Mouse (Mus musculus) forebrain, embryonic 15.5 days (tissue): ENCODE results near the gene Tmem120b. TPM values are rescaled to one million over a fixed set of nuclear protein-coding genes. Genes with fewer than 3 reads are reported as not detected.

Experiments used
- ATAC-seq: fragments of 200-750 bp; cut with Nextera tagmentation; replicated peaks from 2 replicates; pipeline ENCODE4 v1.8.0; 2017; ENCODE audit warnings: mild to moderate bottlenecking, moderate TSS enrichment, moderate library complexity
- H3K27ac ChIP-seq: fragments of 300-500 bp; sonication (generic); replicated peaks from 2 replicates; pipeline ENCODE4 v1.5.1; 2015; ENCODE audit warnings: mild to moderate bottlenecking, inconsistent platforms
- H3K27me3 ChIP-seq: fragments of 300-500 bp; sonication (generic); 2 replicates; pipeline ENCODE4 v1.6.1; 2015; ENCODE audit warnings: inconsistent platforms
- H3K36me3 ChIP-seq: fragments of 300-500 bp; sonication (generic); 2 replicates; pipeline ENCODE4 v1.6.1; 2015; ENCODE audit warnings: mild to moderate bottlenecking, inconsistent platforms
- H3K4me1 ChIP-seq: fragments of 300-500 bp; sonication (generic); 2 replicates; pipeline ENCODE4 v1.6.1; 2015; ENCODE audit warnings: inconsistent platforms
- H3K4me2 ChIP-seq: fragments of 300-500 bp; sonication (generic); replicated peaks from 2 replicates; pipeline ENCODE4 v1.6.1; 2015; ENCODE audit warnings: mild to moderate bottlenecking, inconsistent platforms
- H3K4me3 ChIP-seq: fragments of 300-500 bp; sonication (generic); 2 replicates; pipeline ENCODE4 v1.5.1; 2015; ENCODE audit warnings: mild to moderate bottlenecking, inconsistent platforms
- H3K9ac ChIP-seq: fragments of 300-500 bp; sonication (generic); replicated peaks from 2 replicates; pipeline ENCODE4 v1.6.1; 2015; ENCODE audit warnings: mild to moderate bottlenecking, inconsistent platforms
- H3K9me3 ChIP-seq: fragments of 300-500 bp; sonication (generic); 2 replicates; pipeline ENCODE4 v1.6.1; 2016; ENCODE audit warnings: inconsistent platforms
- WGBS: fragments of 180-500 bp; shearing (Covaris S2); methylation state at CpG from one replicate; pipeline ENCODE4 v1.1.7; 2015; ENCODE audit warnings: mixed read lengths; 5-methylcytosine and 5-hydroxymethylcytosine counted together
- polyA plus RNA-seq: library from polyadenylated mRNA; unstranded; fragments of >200 nt; fragmentation: Nextera tagmentation; extraction: Ambion mirVana; gene quantifications from 2 replicates; pipeline ENCODE4 v1.2.1, GENCODE M21; 2015

Gene Tmem120b
- polyA plus RNA-seq, 1 experiment from 2014 or later = 16.0 TPM

GRCm38 (mm10) chr5:123035089-123035488 lies 33.1 kb upstream of the Tmem120b start:
- Histone ChIP-seq H3K9me3 (no peaks in the 10 kb centered on the region), H3K36me3 (peaks cover 15% of the 10 kb centered on the region; the same call in 1 of the 2 replicates), H3K9ac (no peak overlapping the region), H3K27ac (no peak overlapping the region), H3K4me1 (peaks cover 11% of the 10 kb centered on the region), H3K4me3 (no peak overlapping the region), H3K4me2 (no peak overlapping the region), H3K27me3 (no peaks in the 10 kb centered on the region)
- WGBS = 83% methylated on average over 4 of the region's 4 CpGs
- no peak for ATAC-seq

- H3K27me3 ChIP-seq = no peaks in the 10 kb centered on the region
- peaks cover 11% of the 10 kb centered on the region for H3K4me1 ChIP-seq
- no peak for ATAC-seq
- no peak overlapping the region for H3K27ac ChIP-seq
- H3K9me3 ChIP-seq = no peaks in the 10 kb centered on the region
- no peak overlapping the region for H3K9ac ChIP-seq
- peaks cover 11% of the 10 kb centered on the region; the same call in 1 of the 2 replicates for H3K36me3 ChIP-seq
- no peak overlapping the region for H3K4me2 ChIP-seq
- H3K4me3 ChIP-seq = no peak overlapping the region
- WGBS = 33% methylated on average over 6 of the region's 6 CpGs
Measured at GRCm38 (mm10) chr5:123035564-123035963, 32.7 kb upstream of the Tmem120b start.

DNA sequence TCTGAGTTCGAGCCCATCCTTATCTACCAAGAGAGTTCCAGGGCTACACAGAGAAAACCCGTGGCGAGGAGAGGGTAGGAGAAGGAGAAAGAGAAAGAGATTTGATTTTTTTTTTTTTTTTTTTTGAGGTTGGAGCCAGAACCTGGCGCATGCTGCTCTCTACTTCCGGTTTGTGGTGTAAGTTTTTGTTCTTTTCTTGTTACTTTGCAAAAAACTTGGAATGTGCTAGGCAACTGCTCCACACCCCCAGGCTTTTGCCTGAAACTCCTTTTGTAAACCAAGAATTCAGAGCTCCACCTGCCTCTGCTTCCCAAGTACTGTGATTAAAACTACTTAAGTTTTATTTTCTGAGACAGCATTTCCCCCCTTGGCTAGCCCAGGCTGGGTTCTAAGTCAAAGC lies 30.1 kb upstream of the Tmem120b start:
- Histone ChIP-seq H3K27me3 (no peaks in the 10 kb centered on the region), H3K4me2 (no peak overlapping the region), H3K9ac (no peak overlapping the region), H3K4me1 (peaks cover 11% of the 10 kb centered on the region), H3K36me3 (no peaks in the 10 kb centered on the region), H3K9me3 (no peaks in the 10 kb centered on the region), H3K27ac (no peak overlapping the region), H3K4me3 (no peak overlapping the region)
- ATAC-seq = no peak
- WGBS = 79% methylated on average over 5 of the region's 5 CpGs

DNA sequence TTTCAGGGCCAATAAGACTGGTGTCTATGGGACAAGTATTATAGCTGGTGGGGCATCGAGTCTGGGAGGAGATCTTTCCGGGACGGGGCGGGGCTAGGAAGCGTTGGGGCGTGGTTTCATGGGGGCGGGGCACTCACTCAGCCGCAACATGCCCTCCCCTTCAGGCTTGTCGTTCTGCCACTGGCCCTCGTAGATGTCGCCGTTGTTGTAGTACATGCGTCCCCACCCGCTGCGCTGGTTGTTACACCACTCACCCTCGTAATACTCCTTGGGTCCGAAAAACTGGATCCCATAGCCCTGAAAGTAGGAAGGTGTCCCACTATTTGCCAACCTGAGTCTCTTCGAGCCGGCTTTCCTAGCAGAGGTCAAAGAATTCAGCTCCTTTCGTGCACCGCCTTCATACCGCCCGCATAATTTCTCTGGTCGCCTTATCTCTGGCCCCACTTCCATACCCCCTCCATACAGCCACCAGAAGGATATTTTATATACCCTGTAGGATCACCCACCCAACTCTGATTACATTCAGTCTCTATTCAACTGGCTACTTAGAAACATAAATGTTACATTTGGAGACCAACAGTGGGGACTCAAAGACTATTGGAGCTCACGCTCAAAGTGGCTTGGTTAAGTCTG lies 29.0 kb upstream of the Tmem120b start:
- Histone ChIP-seq H3K9ac (no peak overlapping the region), H3K4me2 (peak overlapping the region; percentile 39), H3K27ac (no peak overlapping the region), H3K27me3 (no peaks in the 10 kb centered on the region), H3K4me1 (peaks cover 11% of the 10 kb centered on the region), H3K9me3 (no peaks in the 10 kb centered on the region), H3K36me3 (no peaks in the 10 kb centered on the region), H3K4me3 (peak overlapping the region; percentile 8; the same call in 1 of the 2 replicates)
- WGBS = 5% methylated on average over 25 of the region's 25 CpGs
- ATAC-seq = no peak

DNA sequence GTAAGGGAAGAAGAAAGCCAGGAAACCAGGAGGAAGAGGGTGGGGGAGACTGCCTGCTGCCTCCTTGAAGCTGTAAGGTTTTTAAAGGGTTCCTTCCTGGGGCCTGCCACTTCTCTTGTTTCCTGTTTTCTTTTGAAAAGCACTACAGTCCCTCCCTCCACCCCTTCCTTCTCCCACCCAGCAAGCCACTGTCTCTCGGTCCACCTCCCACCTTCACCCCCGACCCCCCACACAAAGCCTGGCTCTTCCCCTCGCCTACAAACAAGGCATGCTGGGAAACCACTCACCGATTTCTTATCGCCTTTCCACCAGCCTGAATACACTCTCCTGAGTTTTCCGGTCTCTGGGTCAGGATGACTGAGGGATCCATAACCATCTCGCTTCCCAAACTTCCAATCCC lies 27.4 kb upstream of the Tmem120b start:
- Histone ChIP-seq H3K27me3 (no peaks in the 10 kb centered on the region), H3K9me3 (no peaks in the 10 kb centered on the region), H3K27ac (no peak overlapping the region), H3K9ac (no peak overlapping the region), H3K4me1 (peaks cover 5% of the 10 kb centered on the region), H3K36me3 (no peaks in the 10 kb centered on the region), H3K4me2 (no peak overlapping the region), H3K4me3 (no peak overlapping the region)
- ATAC-seq = no peak
- WGBS = 61% methylated on average over 7 of the region's 7 CpGs

GRCm38 (mm10) chr5:123043856-123044255 lies 24.4 kb upstream of the Tmem120b start:
- peaks cover 5% of the 10 kb centered on the region; the same call in 1 of the 2 replicates for H3K4me1 ChIP-seq
- no peaks in the 10 kb centered on the region for H3K9me3 ChIP-seq
- no peak for ATAC-seq
- no peak overlapping the region for H3K27ac ChIP-seq
- no peak overlapping the region for H3K9ac ChIP-seq
- no peak overlapping the region for H3K4me3 ChIP-seq
- no peaks in the 10 kb centered on the region for H3K36me3 ChIP-seq
- no peak overlapping the region for H3K4me2 ChIP-seq
- no peaks in the 10 kb centered on the region for H3K27me3 ChIP-seq
- WGBS = 18% methylated on average over 7 of the region's 7 CpGs

GRCm38 (mm10) chr5:123045561-123046295 lies 22.5 kb upstream of the Tmem120b start:
- peaks cover 7% of the 10 kb centered on the region for H3K4me1 ChIP-seq
- 0 out of 2 replicates have a peak, but pooled peaks have one; percentile 32 for ATAC-seq
- no peak overlapping the region for H3K4me3 ChIP-seq
- H3K4me2 ChIP-seq = no peak overlapping the region
- 39% methylated on average over 9 of the region's 9 CpGs for WGBS
- H3K9ac ChIP-seq = no peak overlapping the region
- no peak overlapping the region for H3K27ac ChIP-seq
- H3K9me3 ChIP-seq = no peaks in the 10 kb centered on the region
- H3K36me3 ChIP-seq = no peaks in the 10 kb centered on the region
- no peaks in the 10 kb centered on the region for H3K27me3 ChIP-seq

GRCm38 (mm10) chr5:123046916-123047315 lies 21.3 kb upstream of the Tmem120b start, which contains the start of gene Morn3:
Morn3 (minus strand) TSS chr5:123047016.
- Histone ChIP-seq H3K27me3 (no peaks in the 10 kb centered on the region), H3K9ac (no peak within 1 kb of the TSS), H3K4me1 (peaks cover 7% of the 10 kb centered on the region), H3K9me3 (no peaks in the 10 kb centered on the region), H3K4me2 (no peak within 1 kb of the TSS), H3K4me3 (no peak within 1 kb of the TSS), H3K36me3 (no peaks in the 10 kb centered on the region), H3K27ac (no peak within 1 kb of the TSS)
- 79% methylated on average over 3 of the region's 3 CpGs for WGBS
- ATAC-seq = no peak

DNA sequence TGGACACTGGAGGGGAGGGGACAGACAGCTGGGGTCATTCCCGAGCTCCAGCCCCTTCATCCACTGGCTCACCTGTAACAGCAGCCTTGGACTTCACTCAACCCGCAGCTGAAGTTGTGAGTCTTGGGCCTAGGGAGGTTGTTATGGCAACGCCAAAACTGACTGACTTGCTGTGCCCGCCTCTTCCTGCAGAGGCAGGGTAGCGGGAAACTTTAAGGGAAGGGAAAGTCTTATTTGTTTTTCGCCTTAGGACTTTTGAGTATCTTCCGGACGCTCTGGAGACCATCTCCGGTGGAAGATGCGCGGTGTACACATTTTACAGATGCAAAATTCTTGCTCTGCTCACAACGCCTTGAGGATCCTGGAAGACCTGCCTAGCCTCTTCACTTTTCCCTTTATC lies 18.9 kb upstream of the Tmem120b start:
- H3K4me2 ChIP-seq = peak overlapping the region; percentile 31
- no peak overlapping the region for H3K27ac ChIP-seq
- H3K9me3 ChIP-seq = no peaks in the 10 kb centered on the region
- no peaks in the 10 kb centered on the region for H3K36me3 ChIP-seq
- 4% methylated on average over 12 of the region's 12 CpGs for WGBS
- H3K27me3 ChIP-seq = no peaks in the 10 kb centered on the region
- H3K4me1 ChIP-seq = peaks cover 7% of the 10 kb centered on the region
- ATAC-seq = no peak
- no peak overlapping the region for H3K9ac ChIP-seq
- peak overlapping the region; percentile 12; the same call in 1 of the 2 replicates for H3K4me3 ChIP-seq

GRCm38 (mm10) chr5:123050918-123051317 lies 17.3 kb upstream of the Tmem120b start:
- no peak overlapping the region for H3K4me3 ChIP-seq
- no peak overlapping the region for H3K27ac ChIP-seq
- H3K9me3 ChIP-seq = no peaks in the 10 kb centered on the region
- no peaks in the 10 kb centered on the region for H3K36me3 ChIP-seq
- H3K27me3 ChIP-seq = no peaks in the 10 kb centered on the region
- no peak overlapping the region for H3K4me2 ChIP-seq
- no peak overlapping the region for H3K9ac ChIP-seq
- H3K4me1 ChIP-seq = peaks cover 7% of the 10 kb centered on the region
- 80% methylated on average over 9 of the region's 9 CpGs for WGBS
- no peak for ATAC-seq

DNA sequence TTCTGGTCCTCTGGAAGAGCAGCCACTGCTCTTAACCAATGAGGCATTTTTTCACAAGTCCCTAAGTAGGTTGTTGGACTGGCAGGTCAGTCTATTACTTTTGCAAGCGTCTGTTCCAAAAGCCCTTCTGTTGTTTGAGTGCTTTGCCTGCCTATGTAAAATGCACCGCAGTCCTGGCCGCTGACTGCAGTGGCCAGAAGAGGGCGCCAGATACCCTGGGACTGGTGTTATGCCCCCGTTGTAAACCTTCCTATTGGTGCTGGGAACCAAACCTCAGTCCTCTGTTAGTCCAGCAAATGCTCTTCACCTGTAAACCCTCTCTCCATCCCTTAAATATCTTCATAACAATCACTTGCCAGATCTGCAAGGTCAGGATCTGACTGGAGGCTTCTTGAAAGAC lies 16.5 kb upstream of the Tmem120b start:
- WGBS = 77% methylated on average over 5 of the region's 5 CpGs
- Histone ChIP-seq H3K4me1 (peaks cover 7% of the 10 kb centered on the region), H3K27me3 (no peaks in the 10 kb centered on the region), H3K36me3 (no peaks in the 10 kb centered on the region), H3K4me3 (no peak overlapping the region), H3K4me2 (no peak overlapping the region), H3K9me3 (no peaks in the 10 kb centered on the region), H3K9ac (no peak overlapping the region), H3K27ac (no peak overlapping the region)
- no peak for ATAC-seq

DNA sequence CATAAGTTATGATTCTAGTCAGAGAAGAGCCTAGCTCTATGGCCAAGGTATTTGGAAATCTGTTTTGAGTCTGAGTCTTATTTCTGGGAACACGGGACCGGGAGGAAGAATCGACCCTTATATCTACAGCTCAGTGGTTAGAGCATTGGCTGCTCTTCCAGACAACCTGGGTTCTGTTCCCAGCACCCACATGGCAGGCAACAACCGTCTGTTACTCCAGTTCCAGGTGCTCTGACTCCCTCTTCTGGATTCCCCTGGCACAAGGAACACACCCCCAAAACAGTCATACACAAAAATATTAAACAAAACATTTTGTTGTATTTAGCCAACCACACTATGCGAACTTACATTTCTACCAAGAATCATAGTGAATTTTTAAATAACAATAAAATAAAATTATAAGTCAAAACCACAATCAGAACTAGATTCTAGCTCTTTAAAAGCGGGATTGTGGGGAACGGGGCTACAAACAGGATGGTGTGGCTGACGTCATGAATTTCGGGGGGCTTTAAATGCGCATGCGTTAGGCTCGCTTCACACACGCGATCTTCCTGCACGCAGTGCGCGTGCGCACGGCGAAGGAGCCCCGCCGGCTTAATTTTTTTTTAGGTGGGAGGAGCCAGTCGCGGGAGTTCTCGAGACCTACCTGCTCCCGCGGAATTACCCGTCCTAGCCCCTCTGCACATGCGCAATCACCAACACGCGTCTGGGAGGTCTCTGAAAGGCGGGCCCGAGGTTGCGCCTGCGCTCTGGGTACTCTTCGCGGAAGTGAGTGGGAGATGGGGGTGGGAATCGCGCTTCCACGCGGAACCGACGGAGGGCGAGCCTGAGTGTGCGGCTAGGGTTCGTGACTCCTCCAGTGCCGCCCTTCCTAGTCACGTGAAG lies 10.6 kb upstream of the Tmem120b start:
- H3K27ac ChIP-seq = peak overlapping the region; percentile 66
- 8% methylated on average over 48 of the region's 48 CpGs for WGBS
- peaks cover 3% of the 10 kb centered on the region for H3K4me1 ChIP-seq
- peak overlapping the region; percentile 45 for H3K4me3 ChIP-seq
- H3K9me3 ChIP-seq = 0 out of 2 replicates have a peak, but pooled peaks cover 4% of the 10 kb centered on the region
- no peaks in the 10 kb centered on the region for H3K36me3 ChIP-seq
- H3K4me2 ChIP-seq = peak overlapping the region; percentile 43
- peak; percentile 94 for ATAC-seq
- peak overlapping the region; percentile 40 for H3K9ac ChIP-seq
- no peaks in the 10 kb centered on the region for H3K27me3 ChIP-seq
